Mouse (Mus musculus) liver (tissue): ENCODE results near the gene Arpc2.

Experiments used
- DNase-seq: peaks from one replicate; pipeline ENCODE4 v3.0.0-alpha.2; 2020; ENCODE audit warnings: mixed read lengths

Gene Arpc2

GRCm38 (mm10) chr1:74239618-74240017 is 3.7 kb downstream of the Arpc2 start:
- DNase-seq: peak; percentile 18

DNA sequence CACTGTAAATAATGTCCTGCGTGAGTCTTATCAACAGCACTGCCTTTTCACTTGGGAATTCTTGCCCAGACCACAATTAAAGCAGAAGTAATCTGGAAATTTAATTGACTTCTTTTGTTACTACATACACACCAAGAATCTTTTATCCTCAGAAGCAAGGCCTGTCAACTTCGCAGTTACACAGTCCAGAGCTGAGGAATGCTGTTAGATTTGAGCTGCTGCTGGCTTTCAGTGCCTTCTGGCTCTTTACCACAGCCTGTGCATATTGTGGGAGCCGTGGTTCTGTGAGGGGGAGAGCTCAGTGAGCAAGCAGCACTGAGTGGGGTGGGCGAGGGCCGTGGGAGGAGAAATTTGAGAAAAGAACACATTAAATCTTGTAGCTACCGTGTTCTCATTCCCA is 4.4 kb downstream of the Arpc2 start:
- peak; percentile 24 for DNase-seq

DNA sequence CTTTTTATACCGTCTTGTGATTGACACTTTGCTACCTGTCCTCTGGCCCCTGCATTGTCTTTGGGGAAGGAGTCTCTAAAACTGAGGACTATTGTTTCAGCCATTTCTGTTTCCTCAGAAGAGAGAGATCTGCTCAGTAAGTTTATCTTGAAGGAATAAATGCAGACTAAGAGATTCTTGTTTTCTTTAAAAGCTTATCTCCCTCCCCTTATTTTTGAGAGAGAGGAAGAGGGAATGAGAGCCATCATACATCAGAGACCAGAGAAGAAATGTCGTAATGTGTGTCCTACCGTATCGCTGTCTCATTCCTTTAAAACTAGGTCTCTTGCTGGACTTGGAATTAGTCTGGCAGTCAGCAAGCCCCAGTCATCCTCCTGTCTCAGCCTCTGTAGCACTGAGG is 4.9 kb downstream of the Arpc2 start:
- DNase-seq: no peak

GRCm38 (mm10) chr1:74245525-74245924 is 9.6 kb downstream of the Arpc2 start:
- DNase-seq: no peak

GRCm38 (mm10) chr1:74248799-74249198 is 12.9 kb downstream of the Arpc2 start:
- DNase-seq: peak; percentile 33

DNA sequence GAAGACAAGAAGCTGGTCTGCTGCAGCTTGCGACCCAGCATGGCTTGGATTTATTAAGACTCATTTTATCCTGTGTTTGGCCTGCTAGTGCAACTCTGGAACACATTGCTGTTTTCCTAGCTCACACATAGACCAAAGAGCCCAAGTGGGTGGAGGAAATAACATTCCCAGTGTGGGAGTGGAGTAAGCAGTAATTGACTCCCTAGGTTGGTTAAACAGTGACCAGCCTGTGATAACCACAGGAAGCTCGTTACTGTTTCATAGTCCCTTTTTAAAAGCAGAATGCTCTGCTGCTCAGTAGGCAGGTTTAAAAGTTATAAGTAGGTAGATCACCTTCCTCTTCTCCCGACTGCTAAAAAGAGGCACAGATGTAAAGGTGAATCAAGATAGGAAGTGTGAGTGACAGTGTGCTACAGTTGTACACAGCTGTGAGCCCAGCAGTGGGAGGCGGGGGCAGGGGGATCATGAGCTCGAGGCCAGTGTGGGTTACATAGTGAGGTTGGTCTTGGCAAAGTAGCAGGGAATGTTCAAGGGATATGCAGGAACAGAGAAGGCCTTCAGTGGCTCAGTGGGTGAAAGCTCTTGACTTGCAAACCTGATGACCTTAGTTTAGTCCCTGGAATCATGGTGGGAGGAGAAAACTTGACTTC is 13.6 kb downstream of the Arpc2 start:
- DNase-seq: no peak

DNA sequence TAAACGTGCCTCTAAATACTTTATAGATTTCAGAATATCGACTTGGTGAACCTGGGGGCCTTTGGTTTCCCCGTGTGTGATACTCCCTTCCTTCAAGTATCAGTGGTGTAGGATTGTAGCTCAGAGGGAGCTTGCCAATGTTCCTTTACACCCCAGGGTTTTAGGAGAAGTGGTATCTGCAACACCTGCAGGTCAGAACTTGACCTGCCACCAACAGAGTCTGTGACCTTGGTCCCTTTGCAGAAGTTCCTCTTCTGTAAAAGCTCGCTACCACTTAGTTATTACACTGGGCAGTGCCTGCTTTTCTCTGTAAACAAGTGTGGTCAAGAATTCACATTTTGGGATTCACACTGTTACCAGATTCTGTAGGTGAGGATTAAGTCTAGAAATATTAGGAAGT is 14.2 kb downstream of the Arpc2 start:
- no peak for DNase-seq

DNA sequence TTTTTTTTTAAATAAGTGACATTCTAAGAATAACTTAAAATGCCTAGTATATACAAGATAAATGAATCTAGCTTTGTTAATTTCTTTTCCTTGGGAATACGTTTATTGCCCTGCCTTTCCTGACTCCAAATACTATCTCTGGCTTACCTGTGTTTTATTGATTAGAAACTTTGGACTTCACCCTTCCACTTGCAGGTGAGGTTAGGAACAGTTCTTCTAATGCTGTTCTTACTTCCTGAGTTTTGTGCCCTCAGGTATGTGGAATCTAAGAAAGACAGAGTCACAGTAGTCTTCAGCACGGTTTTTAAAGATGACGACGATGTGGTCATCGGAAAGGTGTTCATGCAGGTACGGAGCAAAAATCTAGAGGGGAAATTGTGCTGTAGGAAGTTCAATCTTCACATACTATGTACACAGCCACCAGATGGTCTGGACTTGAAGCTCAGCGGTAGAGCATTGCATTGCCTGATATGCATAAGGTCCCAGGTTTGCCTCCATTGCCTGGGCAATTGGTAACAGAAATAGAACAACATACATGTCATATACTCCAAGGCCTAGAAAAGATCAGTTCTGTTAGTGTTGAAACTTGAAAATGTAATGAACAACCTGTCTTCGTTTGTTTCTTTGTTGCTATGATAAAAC is 19.9 kb downstream of the Arpc2 start:
- DNase-seq: no peak

DNA sequence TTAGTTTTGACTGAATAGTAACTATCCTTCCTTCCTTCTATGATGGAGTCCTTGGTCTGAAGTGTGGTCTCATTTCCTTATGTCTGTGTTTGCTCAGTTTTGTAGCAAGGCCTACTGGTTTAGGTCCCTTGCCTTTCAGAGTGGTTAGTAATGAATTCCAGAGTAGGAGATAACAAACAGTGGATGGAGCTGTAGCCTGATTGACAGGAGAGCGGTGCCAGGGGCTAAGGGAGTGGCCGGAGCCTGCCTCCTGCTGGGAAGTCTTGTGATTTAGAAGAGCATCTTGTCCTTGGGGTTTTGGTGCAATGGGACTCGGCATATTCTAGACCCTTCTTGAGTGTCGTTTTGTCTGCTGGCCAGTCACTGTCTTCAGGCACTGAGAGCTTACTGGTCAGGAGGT is 20.9 kb downstream of the Arpc2 start:
- DNase-seq: no peak

DNA sequence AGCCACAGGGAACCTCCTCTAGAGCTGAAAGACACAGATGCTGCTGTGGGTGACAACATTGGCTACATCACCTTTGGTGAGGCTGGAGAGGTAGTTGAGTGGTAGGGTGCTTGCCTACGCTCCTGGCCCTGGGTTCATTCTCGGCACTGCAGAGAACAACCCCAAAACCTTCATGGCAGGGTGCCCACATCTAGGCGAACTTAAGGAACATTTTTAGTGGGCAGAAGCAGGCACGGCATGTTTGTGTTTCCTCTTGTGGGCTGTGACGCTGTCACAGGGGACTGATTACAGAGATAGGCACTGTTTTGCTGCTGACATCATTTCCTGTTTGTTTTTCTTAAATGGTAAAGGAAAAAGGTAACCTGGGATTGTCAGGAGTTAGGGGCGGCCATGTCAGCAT is 26.6 kb downstream of the Arpc2 start:
- DNase-seq: no peak

GRCm38 (mm10) chr1:74268750-74269149 is 32.9 kb downstream of the Arpc2 start:
- no peak for DNase-seq

- DNase-seq: no peak
Measured at GRCm38 (mm10) chr1:74271659-74272058, 35.8 kb downstream of the Arpc2 start.

- no peak for DNase-seq
Measured at GRCm38 (mm10) chr1:74275015-74275414, 39.1 kb downstream of the Arpc2 start.

DNA sequence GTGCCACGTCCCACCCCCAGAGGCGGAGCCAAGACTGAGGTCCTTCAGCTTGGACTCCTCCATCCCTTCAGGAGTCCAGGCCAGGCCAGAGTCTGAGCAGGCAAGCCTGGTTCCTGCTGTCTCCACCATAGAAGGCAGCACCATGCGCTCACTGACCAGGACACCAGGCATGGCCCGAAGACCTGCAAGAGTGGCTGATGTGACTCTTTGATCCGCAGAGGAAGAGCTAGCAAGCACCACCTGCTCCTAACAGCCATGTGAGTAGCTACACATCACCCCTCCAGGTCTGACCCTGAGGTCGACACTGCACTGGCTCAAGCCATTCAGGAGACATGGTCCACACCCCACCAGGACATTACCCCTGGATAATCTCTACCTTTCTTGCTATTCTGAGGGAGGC is 41.2 kb downstream of the Arpc2 start:
- DNase-seq: no peak

GRCm38 (mm10) chr1:74277883-74278537 is 42.1 kb downstream of the Arpc2 start:
- DNase-seq: no peak

GRCm38 (mm10) chr1:74278538-74278937 is 42.7 kb downstream of the Arpc2 start, which contains the start of gene Gpbar1:
Gene Gpbar1, plus strand, starts transcription at chr1:74278550.
- DNase-seq: no peak

DNA sequence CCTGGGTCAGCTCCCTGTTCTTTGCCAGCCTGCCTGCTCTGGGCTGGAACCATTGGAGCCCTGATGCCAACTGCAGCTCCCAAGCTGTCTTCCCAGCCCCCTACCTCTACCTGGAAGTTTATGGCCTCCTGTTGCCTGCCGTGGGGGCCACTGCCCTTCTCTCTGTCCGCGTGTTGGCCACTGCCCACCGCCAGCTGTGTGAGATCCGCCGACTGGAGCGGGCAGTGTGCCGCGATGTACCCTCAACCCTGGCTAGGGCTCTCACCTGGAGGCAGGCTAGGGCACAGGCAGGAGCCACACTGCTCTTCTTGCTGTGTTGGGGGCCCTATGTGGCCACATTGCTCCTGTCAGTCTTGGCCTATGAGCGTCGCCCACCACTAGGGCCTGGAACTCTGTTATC is 43.1 kb downstream of the Arpc2 start:
- DNase-seq: no peak

GRCm38 (mm10) chr1:74280591-74281325 is 44.9 kb downstream of the Arpc2 start:
- no peak for DNase-seq

- no peak for DNase-seq
Measured at GRCm38 (mm10) chr1:74281372-74281771, 45.5 kb downstream of the Arpc2 start.

DNA sequence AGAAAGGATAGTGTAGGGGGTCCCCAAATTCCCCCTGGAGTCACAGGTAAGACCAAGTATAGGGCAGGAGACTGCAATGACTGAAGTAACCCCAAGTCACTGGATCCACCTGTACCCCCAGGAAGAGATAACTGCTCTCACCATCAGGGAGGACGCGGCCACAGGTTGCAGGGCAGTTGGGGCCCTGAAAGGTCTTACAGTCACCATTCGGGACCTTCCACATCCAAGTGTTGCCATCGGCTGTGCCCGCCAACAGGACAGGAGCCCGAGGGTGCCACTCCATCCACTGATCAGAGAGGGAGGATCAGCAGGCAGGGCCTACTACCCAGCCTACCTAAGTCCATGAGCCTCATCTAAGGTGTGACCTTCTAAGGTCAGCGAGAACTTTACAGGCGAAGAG is 46.0 kb downstream of the Arpc2 start:
- no peak for DNase-seq

- no peak for DNase-seq
Measured at GRCm38 (mm10) chr1:74282896-74283625, 47.2 kb downstream of the Arpc2 start.

DNA sequence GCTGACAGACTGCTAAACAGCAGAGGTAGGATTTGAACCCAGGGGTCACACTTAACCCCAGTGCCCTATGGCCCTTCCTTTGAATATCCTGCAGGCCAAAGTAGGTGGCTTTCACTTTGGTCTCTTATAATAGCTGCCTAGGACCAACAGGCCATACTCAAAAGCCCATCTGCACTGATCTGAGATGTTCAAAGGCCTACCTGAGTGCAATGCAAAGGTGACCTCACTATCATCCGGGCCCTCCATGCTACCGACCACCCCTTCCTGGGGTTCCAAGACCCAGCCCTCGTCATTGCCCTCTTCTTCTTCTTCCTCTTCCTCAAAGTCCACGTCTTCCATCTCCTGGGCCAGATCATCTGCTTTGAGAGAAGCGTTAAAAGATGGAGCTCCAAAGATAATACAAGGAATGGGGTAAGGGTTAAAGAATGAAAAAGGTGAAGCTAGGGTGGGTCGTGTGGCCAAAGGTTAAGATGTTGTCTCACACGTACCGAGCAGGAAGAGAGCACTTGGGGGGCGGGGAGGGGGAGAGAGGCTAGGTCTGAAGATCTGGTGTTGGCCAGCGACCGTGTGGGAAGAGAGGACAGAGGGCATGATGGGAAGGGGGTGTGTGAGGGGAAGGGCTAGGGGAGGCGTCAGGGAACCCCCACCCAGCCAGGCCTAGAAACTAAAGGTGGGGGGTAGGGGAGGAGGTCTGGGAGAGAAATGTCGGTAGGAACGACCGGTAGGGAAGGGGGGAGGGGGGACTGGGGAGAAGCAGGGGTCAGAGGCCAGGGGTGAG is 48.0 kb downstream of the Arpc2 start:
- DNase-seq: peak; percentile 69
